Mouse (Mus musculus) frontal cortex, adult (tissue): ENCODE measurements around the gene Msl2.
A peak's percentile ranks its signal among the peaks of the same experiment; 100 is the strongest.

Experiments
- ATAC-seq: cut with Nextera tagmentation; 2 replicates; pipeline ENCODE4 v1.9.2; 2017; ENCODE audit warnings: mild to moderate bottlenecking, moderate library complexity, mixed read lengths; ENCODE audit not compliant: low TSS enrichment

Msl2 gene

DNA sequence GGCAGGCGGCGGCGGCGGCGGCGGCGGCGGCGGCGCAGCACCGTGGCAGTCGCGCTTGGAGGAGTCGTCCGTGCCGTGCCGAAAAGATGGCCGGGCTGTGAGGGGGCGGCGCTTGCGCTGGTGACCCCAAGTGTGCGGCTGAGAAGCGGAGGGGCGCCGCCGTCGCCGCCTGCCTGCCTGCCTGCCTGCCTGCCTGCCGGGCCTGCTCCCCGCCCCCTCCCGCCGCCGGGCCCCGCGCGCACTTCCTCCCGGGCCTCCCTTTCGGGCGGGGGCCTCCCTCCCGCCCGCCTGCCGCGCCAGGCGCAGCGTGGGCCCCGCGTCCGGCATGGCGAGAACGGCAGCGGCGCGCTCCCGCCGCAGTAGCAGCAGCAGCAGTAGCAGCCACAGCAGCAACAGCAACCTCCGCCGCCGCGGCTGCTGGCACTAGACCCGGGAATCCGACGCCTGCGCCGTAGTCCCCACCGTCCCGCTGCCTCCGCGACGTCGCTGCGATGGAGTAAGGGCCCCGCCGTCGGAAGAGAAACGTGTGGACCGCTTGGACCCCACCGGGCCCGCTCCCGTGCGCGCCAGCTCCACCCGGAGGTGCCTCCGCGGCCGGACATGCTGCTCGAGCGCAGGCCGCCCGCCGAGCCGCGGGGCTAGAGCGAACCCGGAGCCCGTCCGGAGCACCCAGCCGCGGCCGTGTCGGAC lies 576 bp downstream of the Msl2 start:
- peak; percentile 55 for ATAC-seq

DNA sequence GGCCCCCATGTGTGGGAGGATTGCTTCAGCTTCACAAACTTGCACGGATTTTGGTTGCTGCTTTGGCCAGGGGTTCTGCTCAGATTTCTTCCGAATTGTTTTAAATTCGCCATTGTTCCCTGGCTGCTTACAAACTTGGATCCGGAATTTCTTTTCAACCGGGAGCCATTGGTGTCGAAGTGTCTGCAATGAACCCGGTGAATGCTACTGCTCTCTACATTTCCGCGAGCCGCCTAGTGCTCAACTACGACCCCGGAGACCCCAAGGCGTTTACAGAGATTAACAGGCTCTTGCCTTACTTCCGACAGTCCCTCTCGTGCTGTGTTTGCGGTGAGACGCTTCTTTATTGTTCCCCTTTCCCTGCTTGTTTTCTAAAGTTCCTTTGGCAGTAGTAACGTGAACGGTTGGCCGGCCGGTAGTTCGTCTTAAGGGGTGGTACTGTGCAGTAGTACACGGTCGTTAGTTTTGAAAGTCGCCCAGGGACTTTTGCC lies 1.2 kb downstream of the Msl2 start:
- no peak for ATAC-seq

DNA sequence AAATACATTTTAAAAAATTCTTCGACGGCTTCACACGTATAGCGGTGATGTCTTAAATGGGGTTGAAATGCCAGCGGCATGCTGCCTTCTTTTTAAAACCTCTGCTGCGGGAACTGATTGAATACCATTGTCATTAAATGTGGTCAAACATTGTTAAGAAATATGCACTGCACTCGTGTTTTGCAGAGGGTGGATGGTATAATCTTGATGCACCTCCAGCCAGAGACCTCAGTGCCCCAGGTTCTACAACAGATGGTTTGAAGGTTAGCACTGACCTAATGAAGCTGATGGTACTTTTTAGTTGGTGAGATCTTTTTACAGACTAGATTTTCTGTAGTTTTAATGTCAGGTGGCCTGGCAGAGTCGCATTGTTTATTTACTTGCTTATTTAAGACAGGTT lies 1.8 kb downstream of the Msl2 start:
- ATAC-seq: no peak

DNA sequence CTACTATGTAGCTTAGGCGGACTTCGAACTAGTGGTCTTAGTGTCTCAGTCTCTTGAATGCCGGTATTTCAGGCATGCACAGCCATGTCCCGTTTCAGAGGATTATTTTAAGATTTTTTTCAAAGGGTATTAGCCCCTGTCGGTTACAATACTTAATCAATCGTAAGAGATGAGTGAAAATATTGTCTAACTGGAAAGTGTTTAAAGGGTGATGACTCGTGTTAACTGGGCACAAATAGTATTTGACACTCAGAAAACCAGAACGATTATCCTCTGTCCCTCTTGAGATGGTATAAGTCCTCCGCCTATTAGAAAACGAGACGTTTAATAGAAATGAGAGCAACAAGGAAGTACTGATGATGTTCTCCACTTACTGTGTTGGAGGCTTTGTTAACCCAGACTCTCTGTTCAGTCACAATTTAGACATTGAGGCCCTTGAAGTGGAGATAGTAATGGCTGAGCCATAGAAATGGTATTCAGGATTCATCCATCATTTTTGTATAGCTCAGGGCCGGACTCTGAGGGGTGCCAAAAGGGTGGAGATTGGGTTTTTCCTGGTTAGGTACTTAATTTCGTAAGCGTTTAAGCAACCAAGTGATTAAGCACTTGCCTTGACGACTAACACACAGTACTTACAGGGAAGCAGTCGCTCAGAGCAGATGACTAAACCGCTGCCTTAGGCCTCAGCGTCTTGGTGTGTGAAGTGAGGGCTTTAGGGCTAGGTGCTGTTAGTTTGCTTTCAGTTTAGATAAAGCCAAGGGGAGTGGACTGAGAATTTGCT lies 2.4 kb downstream of the Msl2 start:
- ATAC-seq: no peak

DNA sequence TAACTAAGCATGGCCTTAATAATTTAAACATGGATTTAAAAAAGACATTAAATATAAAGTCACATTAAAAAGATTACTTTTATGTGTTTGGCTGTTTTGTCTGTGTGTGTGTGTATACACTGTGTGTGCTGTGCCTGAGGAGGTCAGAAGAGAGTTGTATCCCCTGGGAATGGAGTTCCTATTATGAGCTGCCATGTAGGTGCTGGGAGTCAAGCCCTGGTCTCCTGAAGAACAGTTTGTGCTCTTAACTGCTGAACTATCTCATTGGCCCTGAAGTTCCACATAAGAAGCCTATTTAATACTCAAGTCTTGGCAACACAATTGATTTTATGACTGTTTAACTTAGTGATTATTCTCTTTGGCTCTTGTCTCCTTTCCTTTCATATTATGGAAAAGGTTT lies 3.6 kb downstream of the Msl2 start:
- no peak for ATAC-seq

DNA sequence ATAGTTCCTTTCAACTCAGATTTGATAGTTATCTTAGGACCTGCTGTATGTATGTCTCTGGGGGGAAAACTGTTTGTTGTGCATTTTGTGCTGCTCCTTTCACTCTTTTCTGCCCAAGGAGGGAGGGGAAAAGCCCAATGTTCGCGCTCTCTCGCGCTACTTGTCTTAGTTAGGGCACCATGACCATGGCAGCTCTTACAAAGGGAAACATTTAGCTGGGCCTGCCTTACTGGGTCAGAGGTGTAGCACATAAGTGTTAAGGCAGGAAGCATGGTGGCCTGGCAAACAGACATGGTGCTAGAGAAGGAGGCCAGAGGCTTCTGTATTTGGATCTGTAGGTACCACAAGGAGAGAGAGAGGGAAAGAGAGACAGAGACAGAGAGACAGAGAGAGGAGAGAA lies 4.7 kb downstream of the Msl2 start:
- no peak for ATAC-seq

- ATAC-seq: no peak
These were observed 6.3 kb downstream of the Msl2 start for GRCm38 (mm10) chr9:101080046-101080685.

DNA sequence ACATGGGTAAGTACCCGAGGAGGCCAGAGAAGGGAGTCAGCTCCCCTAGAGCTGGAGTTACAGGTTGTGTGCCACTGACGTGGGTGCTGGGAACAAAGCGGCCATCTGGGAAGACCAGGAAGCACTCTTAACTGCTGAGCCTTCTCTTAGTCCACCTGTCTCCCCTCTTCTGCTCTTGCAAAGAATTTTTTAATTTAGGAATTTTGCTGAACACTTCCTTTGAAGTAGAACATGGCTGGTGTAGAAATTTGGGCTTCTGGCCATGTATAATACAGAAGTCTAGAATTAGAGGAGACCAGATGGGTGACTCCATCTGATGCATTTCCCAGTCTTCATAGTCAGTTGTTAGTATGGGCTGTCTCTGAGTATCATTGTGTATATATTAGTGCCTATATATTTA lies 9.8 kb downstream of the Msl2 start:
- ATAC-seq: peak; percentile 95

- no peak for ATAC-seq
These were observed 21.5 kb downstream of the Msl2 start for GRCm38 (mm10) chr9:101095425-101095824.

DNA sequence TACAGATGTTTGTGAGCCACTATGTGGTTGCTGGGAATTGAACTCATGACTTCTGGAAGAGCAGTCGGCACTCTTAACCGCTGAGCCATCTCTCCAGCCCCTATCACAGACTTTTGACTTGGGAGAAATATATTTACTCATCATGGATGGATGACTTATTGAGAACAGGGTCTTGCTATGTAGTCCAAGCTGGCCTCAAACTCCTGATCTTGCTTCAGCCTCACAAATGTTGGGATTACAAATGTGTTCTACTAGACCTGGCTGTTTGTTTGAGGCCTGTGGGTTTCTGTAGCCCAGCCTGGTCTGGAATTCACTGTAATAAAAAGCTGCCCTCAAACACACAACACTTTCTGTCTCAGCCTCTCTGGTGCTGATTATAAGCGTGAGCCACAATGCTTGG lies 22.6 kb downstream of the Msl2 start:
- ATAC-seq: no peak

GRCm38 (mm10) chr9:101097542-101097941 lies 23.6 kb downstream of the Msl2 start:
- ATAC-seq: no peak

DNA sequence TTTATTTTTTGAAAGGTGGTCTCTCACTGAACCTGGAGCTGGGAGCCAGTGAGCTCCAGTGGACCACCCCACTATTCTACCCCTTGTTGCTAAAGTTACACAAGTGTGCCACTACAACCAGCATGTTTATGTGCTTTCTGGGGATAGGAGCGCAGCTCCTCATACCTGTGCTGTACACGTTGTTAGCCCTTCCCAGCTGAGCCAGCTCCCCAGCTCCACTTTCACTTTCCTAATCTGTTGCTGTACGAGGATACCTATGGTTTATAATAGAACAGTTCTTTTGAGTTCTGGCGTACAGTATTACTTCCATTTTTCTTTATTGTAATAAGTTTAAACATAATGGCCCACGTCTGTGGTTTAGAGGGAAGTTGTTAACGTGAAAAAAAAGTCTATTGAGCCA lies 25.5 kb downstream of the Msl2 start:
- no peak for ATAC-seq

GRCm38 (mm10) chr9:101100163-101100562 lies 26.3 kb downstream of the Msl2 start:
- peak; percentile 2; the same call in 1 of the 2 replicates for ATAC-seq

DNA sequence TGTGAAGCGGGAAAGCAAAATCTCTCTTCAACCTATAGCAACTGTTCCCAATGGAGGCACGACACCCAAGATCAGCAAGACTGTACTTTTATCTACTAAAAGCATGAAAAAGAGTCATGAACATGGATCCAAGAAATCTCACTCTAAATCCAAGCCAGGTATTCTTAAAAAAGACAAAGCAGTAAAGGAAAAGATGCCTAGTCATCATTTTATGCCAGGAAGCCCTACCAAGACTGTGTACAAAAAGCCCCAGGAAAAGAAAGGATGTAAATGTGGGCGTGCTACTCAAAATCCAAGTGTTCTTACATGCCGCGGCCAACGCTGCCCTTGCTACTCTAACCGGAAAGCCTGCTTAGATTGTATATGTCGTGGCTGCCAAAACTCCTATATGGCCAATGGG lies 27.6 kb downstream of the Msl2 start:
- ATAC-seq: no peak

DNA sequence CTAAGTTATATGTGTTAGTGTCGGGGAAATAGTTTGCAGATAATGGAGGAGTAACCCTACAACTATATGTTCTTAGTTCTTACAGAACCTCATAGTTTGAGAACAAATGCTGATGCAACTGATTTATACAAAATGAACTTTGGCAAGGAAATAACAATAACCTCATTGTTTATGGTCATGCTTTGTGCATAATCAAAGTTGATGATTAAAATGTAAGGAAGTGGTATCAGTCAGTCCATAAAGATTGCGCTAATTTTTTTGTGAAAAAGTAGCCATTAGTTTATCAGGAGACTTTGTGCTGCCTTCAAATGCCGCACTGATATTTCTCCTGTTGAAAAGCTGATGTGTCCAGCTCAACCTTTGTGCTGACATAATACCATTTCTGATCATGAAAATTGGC lies 28.4 kb downstream of the Msl2 start:
- no peak for ATAC-seq

DNA sequence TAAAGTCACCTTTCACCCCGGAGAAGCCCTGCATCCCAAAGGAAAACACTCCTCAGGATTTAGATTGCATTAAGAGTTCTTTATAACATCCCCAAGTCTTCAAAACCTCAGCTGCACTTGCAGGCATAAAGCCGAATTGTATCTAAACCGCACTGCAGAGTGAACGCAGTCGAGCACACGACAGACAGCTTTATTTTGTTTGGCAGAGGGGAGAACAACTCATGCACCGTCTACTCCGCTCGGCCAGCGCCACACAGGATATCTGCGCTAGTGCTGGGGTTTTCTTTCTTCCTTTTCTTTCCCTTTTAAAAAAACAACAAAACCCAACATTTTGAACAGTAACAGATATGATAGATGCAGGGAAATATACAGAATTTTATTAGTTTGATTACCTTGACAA lies 31.0 kb downstream of the Msl2 start:
- no peak for ATAC-seq

DNA sequence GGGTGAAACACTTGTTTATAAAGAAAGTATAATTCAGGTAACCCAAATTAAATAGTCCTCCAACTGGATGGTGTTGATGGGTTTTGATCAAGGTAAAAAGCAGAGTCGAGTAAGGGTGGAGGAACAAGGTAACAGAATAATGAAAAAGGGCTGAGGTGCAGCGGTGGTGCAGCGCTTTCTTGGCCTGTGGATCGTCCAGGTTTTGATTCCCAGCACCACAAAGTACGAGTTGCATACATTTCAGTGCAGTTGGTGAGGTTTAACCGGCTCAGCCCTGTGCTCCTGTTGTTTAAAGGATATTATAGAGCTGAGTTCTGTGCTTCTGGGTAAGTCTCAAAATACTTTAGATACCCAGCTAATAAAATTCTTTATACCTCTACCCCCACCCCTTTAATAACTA lies 31.8 kb downstream of the Msl2 start:
- ATAC-seq: no peak

DNA sequence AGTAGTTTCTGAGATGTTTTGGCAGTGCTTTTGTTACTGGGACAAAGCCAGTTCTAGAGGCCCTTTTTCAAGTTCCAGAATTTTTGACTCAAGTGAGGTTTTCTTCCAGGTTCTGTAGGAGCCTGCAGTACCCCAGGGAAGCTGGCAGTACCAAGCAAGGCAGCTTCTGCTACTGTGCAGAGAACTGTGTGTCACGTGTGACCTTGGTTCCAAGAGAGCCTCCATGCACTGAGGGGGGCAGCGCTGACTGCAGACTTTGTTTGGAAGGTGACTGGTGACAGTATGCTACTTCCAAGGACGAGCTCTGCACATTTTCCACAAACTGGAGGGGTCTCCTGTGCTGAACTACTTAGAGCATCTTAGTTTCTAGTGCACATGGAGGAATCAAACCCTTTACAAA lies 33.5 kb downstream of the Msl2 start:
- no peak for ATAC-seq

DNA sequence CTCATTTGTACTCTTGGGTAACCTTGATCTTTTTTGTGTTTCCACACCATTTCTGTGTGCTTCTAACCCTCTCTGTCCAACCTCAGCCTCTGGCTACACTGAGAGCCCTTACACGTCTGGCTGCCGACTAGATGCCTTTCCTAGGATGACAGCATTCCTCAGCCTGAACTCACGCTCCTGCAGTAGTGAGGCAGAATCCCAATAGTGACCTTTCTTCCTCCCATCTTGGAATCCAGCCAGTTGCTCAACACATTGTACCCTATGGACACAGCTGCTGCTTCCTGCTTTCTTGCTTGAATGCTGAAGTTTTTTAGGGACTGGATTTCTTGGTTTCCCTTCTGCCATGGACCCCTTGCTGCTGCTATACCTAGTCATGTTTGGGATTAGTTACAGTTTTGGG lies 36.1 kb downstream of the Msl2 start:
- no peak for ATAC-seq

DNA sequence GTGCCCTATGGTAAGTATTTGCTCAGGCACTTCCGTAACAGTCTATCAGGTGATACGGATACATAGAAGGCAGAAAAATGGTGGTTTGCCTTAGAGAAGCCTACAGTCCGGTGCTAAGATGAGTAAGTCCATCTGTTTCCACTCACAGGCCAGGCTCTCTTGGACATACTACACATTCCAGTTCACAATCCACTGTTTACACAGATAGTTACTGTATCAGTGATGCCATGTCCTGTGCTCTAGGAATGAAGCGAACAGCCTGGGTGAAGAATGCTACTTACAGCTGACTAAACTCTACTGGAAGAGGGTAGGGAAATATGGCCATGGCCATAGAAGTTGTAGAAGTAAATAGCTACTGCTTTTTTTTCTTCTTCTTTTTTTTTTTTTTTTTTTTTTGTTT lies 39.4 kb downstream of the Msl2 start:
- ATAC-seq: no peak

DNA sequence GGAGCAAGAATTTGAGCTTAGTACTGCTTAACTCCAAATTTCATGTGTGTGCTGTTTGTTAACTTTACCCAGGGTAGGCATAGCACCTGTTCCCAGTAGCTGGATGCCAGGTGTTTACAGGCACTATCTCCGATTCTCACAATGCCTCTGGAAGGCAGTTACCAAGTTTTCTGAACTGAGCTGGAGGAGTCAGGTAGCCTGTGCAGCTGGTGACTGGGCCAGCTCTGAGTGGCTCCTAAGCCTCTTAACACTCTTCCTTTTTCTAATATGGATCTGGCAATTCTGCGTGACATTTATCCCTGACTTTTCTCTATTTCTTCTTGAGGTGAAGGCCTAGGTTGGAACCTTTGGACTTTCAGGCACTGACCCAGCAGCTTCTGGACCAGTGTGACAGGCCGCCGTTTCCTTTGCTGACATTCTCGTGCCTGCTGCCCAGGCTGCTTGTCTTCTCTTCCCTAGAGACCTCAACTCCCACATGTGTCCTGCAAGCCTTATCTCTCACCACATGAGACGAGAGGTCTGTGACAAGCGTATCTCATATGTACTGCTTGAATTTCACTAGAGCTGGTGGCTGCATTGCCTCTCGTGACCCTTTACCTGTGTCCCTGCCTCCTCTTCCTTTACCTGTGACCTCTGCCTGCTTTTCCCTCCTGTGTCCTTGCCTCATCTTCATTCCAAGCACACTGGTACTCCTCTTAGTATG lies 40.4 kb downstream of the Msl2 start:
- ATAC-seq: no peak

DNA sequence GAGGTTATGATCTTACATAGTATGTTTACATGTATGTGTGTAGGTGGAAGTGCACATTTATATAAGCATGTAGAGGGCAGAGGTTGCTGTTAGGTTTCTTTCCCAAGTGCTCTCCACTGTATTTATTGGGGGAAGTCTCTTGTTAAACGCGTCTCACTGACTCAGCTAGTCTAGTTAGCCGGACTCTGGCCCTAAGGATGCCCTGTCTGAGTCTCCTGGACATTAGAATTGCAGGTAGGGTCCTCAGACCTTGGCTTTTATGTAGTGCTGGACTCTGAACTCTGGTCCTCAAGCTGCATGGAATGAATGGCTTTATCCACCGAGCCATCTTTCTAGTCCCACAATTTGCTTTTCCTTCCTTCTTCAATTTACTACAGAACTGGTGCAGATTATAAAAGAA lies 69.7 kb downstream of the Msl2 start:
- no peak for ATAC-seq
